14 mouse cellular contexts compared by ENCODE assay signal in genomic region chr5:50034900-50035514, GRCm38 (mm10). TPM values are rescaled to one million over a fixed set of nuclear protein-coding genes. Genes with fewer than 3 reads are reported as not detected.
DNase-seq lines count a peak whose midpoint lies in the region; ATAC-seq and TF ChIP-seq lines count a peak whose summit lies in the region.
"Had no signal": no experiment of that assay in that cellular context is flagged by ENCODE, and none has a peak within 500 bp of the region (broad histone marks: within the 10 kb centered on the region; RNA-seq: fewer than 3 reads in every experiment).

No protein-coding gene starts in this region.

- H3K4me1 ChIP-seq in heart, embryonic 13.5 days, result peaks cover 64% of the 10 kb centered on the region
- H3K4me1 ChIP-seq in midbrain, embryonic 10.5 days, result peaks cover 54% of the 10 kb centered on the region
- peaks cover 7% of the 10 kb centered on the region; the same call in 1 of the 2 replicates for H3K4me1 ChIP-seq in midbrain, embryonic 14.5 days (ENCODE audit: control insufficient read depth, insufficient read depth, low read length)
- H3K4me1 ChIP-seq in kidney, embryonic 15.5 days, result peaks cover 74% of the 10 kb centered on the region
- H3K4me1 ChIP-seq in hindbrain, embryonic 10.5 days (replicated peaks), result peaks cover 25% of the 10 kb centered on the region

- H3K79me2 ChIP-seq in myocyte (ENCODE audit: control insufficient read depth, insufficient read depth), result peaks cover 71% of the 10 kb centered on the region

- H3K4me3 ChIP-seq in heart, embryonic 13.5 days, result no peak overlapping the region
- H3K4me3 ChIP-seq in midbrain, embryonic 10.5 days, result no peak overlapping the region
- H3K4me3 ChIP-seq in midbrain, embryonic 14.5 days (replicated peaks; ENCODE audit: low read depth, low read length), result no peak overlapping the region
- no peak overlapping the region for H3K4me3 ChIP-seq in kidney, embryonic 15.5 days (replicated peaks)
- no peak overlapping the region for H3K4me3 ChIP-seq in myocyte
- H3K4me3 ChIP-seq in hindbrain, embryonic 10.5 days, result no peak overlapping the region
- H3K4me3 ChIP-seq: limb, embryonic 15.5 days; neural tube, embryonic 13.5 days had no signal

- H3K27ac ChIP-seq in heart, embryonic 13.5 days (replicated peaks), result peak overlapping the region; percentile 87
- H3K27ac ChIP-seq in midbrain, embryonic 10.5 days (replicated peaks), result 0 out of 2 replicates have a peak overlapping the region, but pooled peaks have one; percentile 59
- H3K27ac ChIP-seq in midbrain, embryonic 14.5 days (replicated peaks; ENCODE audit: low read depth, low read length), result no peak overlapping the region
- H3K27ac ChIP-seq in kidney, embryonic 15.5 days, result peak overlapping the region; percentile 85
- H3K27ac ChIP-seq in hindbrain, embryonic 10.5 days, result no peak overlapping the region
- H3K27ac ChIP-seq: neural tube, embryonic 13.5 days had no signal

- ATAC-seq in heart, embryonic 13.5 days (ENCODE audit: extremely low read depth, insufficient number of reproducible peaks, low FRiP score, low TSS enrichment), result no peak
- no peak for ATAC-seq in midbrain, embryonic 14.5 days (ENCODE audit: low FRiP score, low TSS enrichment)
- peak; percentile 38 for ATAC-seq in kidney, embryonic 15.5 days (replicated peaks; ENCODE audit: low FRiP score)
- ATAC-seq: activated CD4-positive, CD25-positive, alpha-beta regulatory T cell, adult 4 months had no signal

- 82% methylated on average over 8 of the region's 8 CpGs for WGBS in heart, embryonic 13.5 days
- 78% methylated on average over 8 of the region's 8 CpGs for WGBS in midbrain, embryonic 10.5 days
- WGBS in midbrain, embryonic 14.5 days, result 73% methylated on average over 8 of the region's 8 CpGs
- 69% methylated on average over 8 of the region's 8 CpGs for WGBS in kidney, embryonic 15.5 days
- 86% methylated on average over 8 of the region's 8 CpGs for WGBS in hindbrain, embryonic 10.5 days

- H3K4me2 ChIP-seq in heart, embryonic 13.5 days, result no peak overlapping the region
- no peak overlapping the region for H3K4me2 ChIP-seq in midbrain, embryonic 14.5 days (ENCODE audit: low read length)
- H3K4me2 ChIP-seq in kidney, embryonic 15.5 days, result no peak overlapping the region
- H3K4me2 ChIP-seq in myocyte (ENCODE audit: low read depth), result peak overlapping the region; percentile 93
- H3K4me2 ChIP-seq: limb, embryonic 15.5 days; lung, embryonic 14.5 days; neural tube, embryonic 13.5 days had no signal

- H3K9ac ChIP-seq in heart, embryonic 13.5 days, result no peak overlapping the region
- H3K9ac ChIP-seq in midbrain, embryonic 14.5 days (replicated peaks; ENCODE audit: low read length), result no peak overlapping the region
- H3K9ac ChIP-seq in kidney, embryonic 15.5 days, result no peak overlapping the region
- H3K9ac ChIP-seq: limb, embryonic 15.5 days; lung, embryonic 14.5 days; neural tube, embryonic 13.5 days had no signal

- H3ac ChIP-seq in myocyte (ENCODE audit: control insufficient read depth, insufficient read length), result no peak overlapping the region

- H3K27me3 ChIP-seq in heart, embryonic 13.5 days (replicated peaks), result no peaks in the 10 kb centered on the region
- H3K27me3 ChIP-seq in midbrain, embryonic 10.5 days (ENCODE audit: low read depth, poor library complexity, severe bottlenecking), result no peaks in the 10 kb centered on the region
- no peaks in the 10 kb centered on the region for H3K27me3 ChIP-seq in midbrain, embryonic 14.5 days (ENCODE audit: control insufficient read depth, insufficient read depth, low read length)
- no peaks in the 10 kb centered on the region for H3K27me3 ChIP-seq in kidney, embryonic 15.5 days
- no peaks in the 10 kb centered on the region for H3K27me3 ChIP-seq in myocyte (ENCODE audit: control insufficient read depth, insufficient read depth, insufficient read length)
- no peaks in the 10 kb centered on the region for H3K27me3 ChIP-seq in hindbrain, embryonic 10.5 days (ENCODE audit: insufficient read depth, poor library complexity, severe bottlenecking)
- H3K27me3 ChIP-seq: limb, embryonic 15.5 days; neural tube, embryonic 13.5 days had no signal

- H3K36me3 ChIP-seq in heart, embryonic 13.5 days, result no peaks in the 10 kb centered on the region
- no peaks in the 10 kb centered on the region for H3K36me3 ChIP-seq in midbrain, embryonic 10.5 days
- no peaks in the 10 kb centered on the region for H3K36me3 ChIP-seq in midbrain, embryonic 14.5 days (ENCODE audit: control insufficient read depth, insufficient read depth, low read length)
- H3K36me3 ChIP-seq in kidney, embryonic 15.5 days, result no peaks in the 10 kb centered on the region
- no peaks in the 10 kb centered on the region for H3K36me3 ChIP-seq in myocyte (ENCODE audit: control insufficient read depth, insufficient read depth)
- H3K36me3 ChIP-seq in hindbrain, embryonic 10.5 days, result no peaks in the 10 kb centered on the region
- H3K36me3 ChIP-seq: limb, embryonic 15.5 days; neural tube, embryonic 13.5 days had no signal

- no peak for DNase-seq in heart, adult 9 months (ENCODE audit: low spot score in 2 of 2)
- DNase-seq in midbrain, embryonic 10.5 days (ENCODE audit: low spot score), result no peak
- DNase-seq in midbrain, embryonic 14.5 days, result no peak
- DNase-seq in T-cell, adult 2 months (ENCODE audit: low spot score), result no peak
- DNase-seq in hindbrain, embryonic 10.5 days (ENCODE audit: low spot score), result no peak
- DNase-seq: cerebellum, adult 8-10 months; layer of hippocampus, postnatal 36 days; lung, embryonic 14.5 days had no signal

- TF ChIP-seq POLR2A in myocyte (IDR thresholded peaks at IDR 0.05; ENCODE audit: insufficient read length, low read depth), result no peak

- no peaks in the 10 kb centered on the region for H3K9me3 ChIP-seq in heart, embryonic 13.5 days
- no peaks in the 10 kb centered on the region for H3K9me3 ChIP-seq in midbrain, embryonic 10.5 days (replicated peaks)
- no peaks in the 10 kb centered on the region for H3K9me3 ChIP-seq in midbrain, embryonic 14.5 days (ENCODE audit: control insufficient read depth, low read length)
- no peaks in the 10 kb centered on the region for H3K9me3 ChIP-seq in kidney, embryonic 15.5 days (replicated peaks)
- H3K9me3 ChIP-seq in hindbrain, embryonic 10.5 days, result no peaks in the 10 kb centered on the region
- H3K9me3 ChIP-seq: limb, embryonic 15.5 days; neural tube, embryonic 13.5 days had no signal

TF ChIP-seq in myocyte, 11 proteins besides CTCF, POLR2A, EP300 and RAD21:
- TF ChIP-seq TCF12 (IDR thresholded peaks at IDR 0.05; ENCODE audit: insufficient read depth, poor library complexity, severe bottlenecking) (no peak), USF1 (IDR thresholded peaks at IDR 0.05; ENCODE audit: low read depth) (no peak), MAX (IDR thresholded peaks at IDR 0.05; ENCODE audit: low read depth) (no peak), TCF3 (IDR thresholded peaks at IDR 0.05; ENCODE audit: insufficient read length, low read depth) (no peak), CEBPB (IDR thresholded peaks at IDR 0.05; ENCODE audit: insufficient read depth, poor library complexity, severe bottlenecking) (no peak), MYOG (IDR thresholded peaks at IDR 0.05; ENCODE audit: control insufficient read depth in 1 of 3, insufficient read depth in 1 of 3, insufficient read length in 2 of 3, low read depth in 2 of 3) (peak in 2 of 3 experiments; percentile 42 to 43), E2F4 (IDR thresholded peaks at IDR 0.05; ENCODE audit: insufficient read depth) (no peak), POLR2AphosphoS2 (IDR thresholded peaks at IDR 0.05; ENCODE audit: insufficient read length, low read depth) (no peak), REST (IDR thresholded peaks at IDR 0.05; ENCODE audit: insufficient read depth, insufficient read length) (no peak), SRF (IDR thresholded peaks at IDR 0.05; ENCODE audit: control insufficient read depth, insufficient read length, low read depth) (no peak), MYOD1 (IDR thresholded peaks at IDR 0.05; ENCODE audit: control insufficient read depth in 1 of 3, insufficient read length in 2 of 3, low read depth in 2 of 3) (peak in 2 of 3 experiments; percentile 41 to 49)

RNA-seq across cellular contexts. Expression of gene Adgra3, which starts 23.8 kb away (rescaled TPM):
- 13.9 and 14.8 TPM in 2 replicates for polyA plus RNA-seq in heart, embryonic 13.5 days (2015; fragmentation: Nextera tagmentation; extraction: Ambion mirVana)
- 37.1 and 38.6 TPM in 2 replicates for polyA plus RNA-seq in midbrain, embryonic 10.5 days (2016; fragmentation: Nextera tagmentation; extraction: Ambion mirVana)
- polyA plus RNA-seq in midbrain, embryonic 14.5 days (2014; fragmentation: Nextera tagmentation; extraction: Ambion mirVana), result 16.4 and 25.2 TPM in 2 replicates
- 39.3 and 40.1 TPM in 2 replicates for polyA plus RNA-seq in kidney, embryonic 15.5 days (2015; fragmentation: Nextera tagmentation; extraction: Ambion mirVana)
- polyA plus RNA-seq in myocyte (2012; fragmentation: generic; extraction: Trizol), result 27.7 TPM
- 34.2 and 38.7 TPM in 2 replicates for polyA plus RNA-seq in hindbrain, embryonic 10.5 days (2016; fragmentation: Nextera tagmentation; extraction: Ambion mirVana)

Comparison
In these comparisons a context has a peak if more than half of its experiments do, and no peak if none do; other contexts are left out.
1. H3K27ac ChIP-seq: peak in heart, embryonic 13.5 days (single experiment), midbrain, embryonic 10.5 days (single experiment) and kidney, embryonic 15.5 days (single experiment); none in midbrain, embryonic 14.5 days (single experiment) and hindbrain, embryonic 10.5 days (single experiment).